Mouse (Mus musculus) limb, embryonic 12.5 days (tissue): ENCODE measurements around the gene Myom1. TPM values are rescaled to one million over a fixed set of nuclear protein-coding genes. Genes with fewer than 3 reads are reported as not detected.

Source experiments
- ATAC-seq: fragments of 200-750 bp; cut with Nextera tagmentation; 2 replicates; pipeline ENCODE4 v1.8.0; 2017; ENCODE audit warnings: low read depth, moderate TSS enrichment; ENCODE audit not compliant: insufficient number of reproducible peaks, insufficient read depth, low FRiP score, low TSS enrichment
- H3K27ac ChIP-seq: fragments of 300-500 bp; sonication (generic); 2 replicates; pipeline ENCODE4 v1.5.1; 2016; ENCODE audit warnings: mild to moderate bottlenecking, moderate library complexity
- H3K27me3 ChIP-seq: fragments of 300-500 bp; sonication (generic); 2 replicates; pipeline ENCODE4 v1.6.1; 2016; ENCODE audit warnings: mild to moderate bottlenecking, moderate library complexity
- H3K36me3 ChIP-seq: fragments of 300-500 bp; sonication (generic); 2 replicates; pipeline ENCODE4 v1.6.1; 2016; ENCODE audit warnings: mild to moderate bottlenecking, moderate library complexity
- H3K4me1 ChIP-seq: fragments of 300-500 bp; sonication (generic); replicated peaks from 2 replicates; pipeline ENCODE4 v1.6.1; 2016
- H3K4me2 ChIP-seq: fragments of 300-500 bp; sonication (generic); 2 replicates; pipeline ENCODE4 v1.6.1; 2016; ENCODE audit warnings: mild to moderate bottlenecking, moderate library complexity
- H3K4me3 ChIP-seq: fragments of 300-500 bp; sonication (generic); replicated peaks from 2 replicates; pipeline ENCODE4 v1.5.1; 2016; ENCODE audit warnings: mild to moderate bottlenecking
- H3K9ac ChIP-seq: fragments of 300-500 bp; sonication (generic); replicated peaks from 2 replicates; pipeline ENCODE4 v1.6.1; 2016; ENCODE audit warnings: mild to moderate bottlenecking, moderate library complexity
- H3K9me3 ChIP-seq: fragments of 300-500 bp; sonication (generic); 2 replicates; pipeline ENCODE4 v1.6.1; 2016; ENCODE audit warnings: mild to moderate bottlenecking, moderate library complexity
- WGBS: fragments of 180-500 bp; shearing (Covaris S2); methylation state at CpG from one replicate; pipeline ENCODE4 v1.1.7; 2016; 5-methylcytosine and 5-hydroxymethylcytosine counted together
- polyA plus RNA-seq: library from polyadenylated mRNA; unstranded; fragments of >200 nt; fragmentation: Nextera tagmentation; extraction: Ambion mirVana; gene quantifications from 2 replicates; pipeline ENCODE4 v1.2.1, GENCODE M21; 2016

Myom1 gene
- polyA plus RNA-seq, 1 experiment from 2014 or later = 7.6 TPM

DNA sequence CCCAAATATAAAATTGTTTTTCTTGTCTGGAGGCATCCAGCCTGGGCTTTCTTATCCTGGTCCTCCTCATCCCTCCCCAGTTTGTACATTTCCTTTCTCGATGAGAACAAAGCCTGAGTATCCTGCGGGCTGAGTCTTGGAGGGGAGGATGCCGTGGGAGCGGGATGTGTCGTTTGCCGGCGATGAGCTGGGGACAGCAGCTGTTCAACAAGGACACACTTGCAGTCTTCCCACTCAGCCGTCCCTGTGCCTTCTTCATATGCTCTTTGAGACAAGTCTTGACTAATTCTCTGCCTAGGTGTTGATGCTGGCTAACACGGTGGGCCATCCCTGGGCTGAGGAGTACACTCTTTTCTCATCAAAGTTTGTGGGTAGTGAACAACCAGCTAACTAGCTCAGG, 166.4 kb downstream of the Myom1 start:
- Histone ChIP-seq H3K4me1 (no peaks in the 10 kb centered on the region), H3K36me3 (no peaks in the 10 kb centered on the region), H3K9ac (no peak overlapping the region), H3K4me2 (no peak overlapping the region), H3K9me3 (0 out of 2 replicates have a peak, but pooled peaks cover 4% of the 10 kb centered on the region), H3K27ac (no peak overlapping the region), H3K4me3 (no peak overlapping the region), H3K27me3 (no peaks in the 10 kb centered on the region)
- WGBS = 72% methylated on average over 9 of the region's 9 CpGs
- ATAC-seq = no peak

DNA sequence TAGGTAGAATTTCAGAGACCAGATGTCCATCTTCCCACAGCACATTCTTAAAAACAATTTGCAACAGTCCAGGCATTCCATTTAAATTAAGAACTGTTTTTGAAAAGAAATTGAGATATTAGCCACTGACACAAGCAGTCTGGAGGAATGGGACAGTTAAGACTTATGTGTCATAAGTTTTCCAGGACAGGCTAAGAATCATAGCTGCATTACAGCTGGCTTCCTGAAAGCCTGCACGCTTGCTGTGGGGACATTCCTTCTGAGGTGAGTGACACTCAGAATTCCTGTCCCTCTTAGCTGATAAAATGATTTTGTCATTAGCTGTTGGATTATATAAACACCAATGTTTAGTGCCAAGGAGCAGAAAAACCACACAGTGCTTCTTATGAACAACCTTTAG, 167.2 kb downstream of the Myom1 start:
- no peak for ATAC-seq
- Histone ChIP-seq H3K27me3 (no peaks in the 10 kb centered on the region), H3K4me1 (no peaks in the 10 kb centered on the region), H3K9me3 (0 out of 2 replicates have a peak, but pooled peaks cover 4% of the 10 kb centered on the region), H3K4me3 (no peak overlapping the region), H3K9ac (no peak overlapping the region), H3K27ac (no peak overlapping the region), H3K36me3 (no peaks in the 10 kb centered on the region), H3K4me2 (no peak overlapping the region)
- 65% methylated on average over 1 of the region's 1 CpGs for WGBS

DNA sequence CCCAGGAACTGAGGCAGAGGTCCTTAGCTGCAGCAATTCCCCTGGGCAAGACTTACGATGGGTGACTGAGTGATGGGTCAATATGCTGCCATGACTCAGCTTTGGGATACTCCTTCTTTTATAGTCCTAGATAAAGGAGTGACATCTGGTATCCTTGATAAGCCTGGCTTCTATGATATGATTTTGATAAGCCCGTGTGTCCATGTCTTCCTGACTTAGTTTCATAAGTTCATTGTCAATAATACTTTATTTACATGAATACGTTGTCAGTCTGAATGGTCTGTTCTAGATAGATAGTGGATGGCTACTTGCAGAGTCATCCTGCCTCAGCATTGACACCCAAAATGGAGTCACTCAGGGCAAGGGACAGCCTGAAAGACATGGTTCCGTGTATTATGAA, 168.7 kb downstream of the Myom1 start:
- H3K4me2 ChIP-seq = no peak overlapping the region
- H3K27me3 ChIP-seq = no peaks in the 10 kb centered on the region
- no peak overlapping the region for H3K27ac ChIP-seq
- H3K9me3 ChIP-seq = 0 out of 2 replicates have a peak, but pooled peaks cover 4% of the 10 kb centered on the region
- no peaks in the 10 kb centered on the region for H3K4me1 ChIP-seq
- H3K36me3 ChIP-seq = no peaks in the 10 kb centered on the region
- no peak for ATAC-seq
- WGBS = 90% methylated on average over 4 of the region's 4 CpGs
- no peak overlapping the region for H3K4me3 ChIP-seq
- no peak overlapping the region for H3K9ac ChIP-seq

Other genes with a start within 250 kb of the Myom1 start
- 130 and 136 TPM in 2 replicates for gene Tgif1, start 149.1 kb upstream of the Myom1 start, polyA plus RNA-seq
- gene Myl12a, start 245 bp downstream of the Myom1 start, polyA plus RNA-seq = 586 and 602 TPM in 2 replicates
- 62.9 and 63.3 TPM in 2 replicates for gene Lpin2, start 179.9 kb downstream of the Myom1 start, polyA plus RNA-seq